Mouse (Mus musculus): Measurements from ENCODE around the gene Vps39. TPM values are rescaled to one million over a fixed set of nuclear protein-coding genes. Genes with fewer than 3 reads are reported as not detected.

Gene Vps39
- polyA plus RNA-seq (2015; fragmentation: Nextera tagmentation; extraction: Ambion mirVana): 7.1 and 8.2 TPM in 2 replicates

GRCm38 (mm10) chr2:120352682-120353646 lies at the start of gene Vps39:
Vps39 (minus strand) TSS chr2:120353137.
- ATAC-seq (ENCODE audit: low read depth) (peak; percentile 92), DNase-seq (peak; percentile 81)
- Histone ChIP-seq H3K27me3 (no peaks in the 10 kb centered on the region), H3K27ac (peak within 1 kb of the TSS; percentile 64; the same call in 1 of the 2 replicates), H3K4me2 (peak within 1 kb of the TSS; percentile 82), H3K4me1 (replicated peaks) (peaks cover 28% of the 10 kb centered on the region), H3K9ac (peak within 1 kb of the TSS; percentile 93), H3K36me3 (peaks cover 47% of the 10 kb centered on the region), H3K4me3 (replicated peaks) (peak within 1 kb of the TSS; percentile 98), H3K9me3 (replicated peaks) (no peaks in the 10 kb centered on the region)
- WGBS (ENCODE audit: insufficient replicate concordance): 9% methylated on average over 44 of the region's 44 CpGs

GRCm38 (mm10) chr2:120397951-120398350 lies 45.0 kb upstream of the Vps39 start:
- no peak for DNase-seq
- H3K36me3 ChIP-seq: peaks cover 44% of the 10 kb centered on the region
- no peaks in the 10 kb centered on the region for H3K27me3 ChIP-seq
- WGBS (ENCODE audit: insufficient replicate concordance): 92% methylated on average over 1 of the region's 1 CpGs
- no peak overlapping the region for H3K9ac ChIP-seq
- H3K27ac ChIP-seq: no peak overlapping the region
- H3K4me3 ChIP-seq (replicated peaks): no peak overlapping the region
- no peaks in the 10 kb centered on the region for H3K9me3 ChIP-seq (replicated peaks)
- no peak overlapping the region for H3K4me2 ChIP-seq
- H3K4me1 ChIP-seq (replicated peaks): peaks cover 12% of the 10 kb centered on the region
- ATAC-seq (ENCODE audit: low read depth): no peak

GRCm38 (mm10) chr2:120392406-120392805 lies 39.5 kb upstream of the Vps39 start:
- H3K36me3 ChIP-seq: peaks cover 68% of the 10 kb centered on the region
- ATAC-seq (ENCODE audit: low read depth): no peak
- H3K9me3 ChIP-seq (replicated peaks): no peaks in the 10 kb centered on the region

GRCm38 (mm10) chr2:120390934-120391333 lies 38.0 kb upstream of the Vps39 start:
- DNase-seq: no peak
- peaks cover 60% of the 10 kb centered on the region for H3K36me3 ChIP-seq
- ATAC-seq (ENCODE audit: low read depth): no peak
- no peaks in the 10 kb centered on the region for H3K4me1 ChIP-seq (replicated peaks)
- WGBS (ENCODE audit: insufficient replicate concordance): 85% methylated on average over 1 of the region's 1 CpGs
- H3K27me3 ChIP-seq: no peaks in the 10 kb centered on the region
- no peak overlapping the region for H3K4me3 ChIP-seq (replicated peaks)
- no peak overlapping the region for H3K27ac ChIP-seq
- H3K4me2 ChIP-seq: no peak overlapping the region
- H3K9me3 ChIP-seq (replicated peaks): no peaks in the 10 kb centered on the region
- H3K9ac ChIP-seq: no peak overlapping the region

More at GRCm38 (mm10) chr2:120392406-120392805, 39.5 kb upstream of the Vps39 start:
- no peak overlapping the region for H3K27ac ChIP-seq
- no peak overlapping the region for H3K4me3 ChIP-seq (replicated peaks)
- no peak for DNase-seq
- no peaks in the 10 kb centered on the region for H3K4me1 ChIP-seq (replicated peaks)
- no peak overlapping the region for H3K4me2 ChIP-seq
- H3K27me3 ChIP-seq: no peaks in the 10 kb centered on the region
- no peak overlapping the region for H3K9ac ChIP-seq

- Histone ChIP-seq H3K9me3 (replicated peaks) (no peaks in the 10 kb centered on the region), H3K4me2 (no peak overlapping the region), H3K27me3 (no peaks in the 10 kb centered on the region), H3K36me3 (peaks cover 57% of the 10 kb centered on the region), H3K9ac (no peak overlapping the region), H3K27ac (no peak overlapping the region), H3K4me3 (replicated peaks) (no peak overlapping the region), H3K4me1 (replicated peaks) (no peaks in the 10 kb centered on the region)
- DNase-seq: no peak
- no peak for ATAC-seq (ENCODE audit: low read depth)
- 78% methylated on average over 3 of the region's 3 CpGs for WGBS (ENCODE audit: insufficient replicate concordance)
Measured at GRCm38 (mm10) chr2:120389376-120389775, 36.4 kb upstream of the Vps39 start.

- peaks cover 53% of the 10 kb centered on the region for H3K36me3 ChIP-seq
Measured at GRCm38 (mm10) chr2:120387291-120387690, 34.4 kb upstream of the Vps39 start.

GRCm38 (mm10) chr2:120386264-120386663 lies 33.3 kb upstream of the Vps39 start:
- H3K36me3 ChIP-seq: peaks cover 60% of the 10 kb centered on the region
- H3K4me2 ChIP-seq: no peak overlapping the region
- no peak overlapping the region for H3K4me3 ChIP-seq (replicated peaks)
- ATAC-seq (ENCODE audit: low read depth) (no peak), DNase-seq (no peak)
- no peak overlapping the region for H3K27ac ChIP-seq
- H3K9me3 ChIP-seq (replicated peaks): no peaks in the 10 kb centered on the region
- no peak overlapping the region for H3K9ac ChIP-seq
- 97% methylated on average over 1 of the region's 1 CpGs for WGBS (ENCODE audit: insufficient replicate concordance)
- no peaks in the 10 kb centered on the region for H3K4me1 ChIP-seq (replicated peaks)
- H3K27me3 ChIP-seq: no peaks in the 10 kb centered on the region

More at GRCm38 (mm10) chr2:120387291-120387690, 34.4 kb upstream of the Vps39 start:
- no peak overlapping the region for H3K9ac ChIP-seq
- H3K9me3 ChIP-seq (replicated peaks): no peaks in the 10 kb centered on the region
- 80% methylated on average over 1 of the region's 1 CpGs for WGBS (ENCODE audit: insufficient replicate concordance)
- DNase-seq (no peak), ATAC-seq (ENCODE audit: low read depth) (no peak)
- no peak overlapping the region for H3K4me2 ChIP-seq
- H3K4me3 ChIP-seq (replicated peaks): no peak overlapping the region
- H3K4me1 ChIP-seq (replicated peaks): no peaks in the 10 kb centered on the region
- H3K27me3 ChIP-seq: no peaks in the 10 kb centered on the region
- H3K27ac ChIP-seq: no peak overlapping the region

- Histone ChIP-seq H3K27me3 (no peaks in the 10 kb centered on the region), H3K36me3 (peaks cover 70% of the 10 kb centered on the region), H3K4me3 (replicated peaks) (no peak overlapping the region), H3K27ac (no peak overlapping the region), H3K9ac (no peak overlapping the region), H3K9me3 (replicated peaks) (no peaks in the 10 kb centered on the region), H3K4me1 (replicated peaks) (no peaks in the 10 kb centered on the region), H3K4me2 (no peak overlapping the region)
- 93% methylated on average over 4 of the region's 4 CpGs for WGBS (ENCODE audit: insufficient replicate concordance)
- ATAC-seq (ENCODE audit: low read depth) (no peak), DNase-seq (no peak)
Measured at GRCm38 (mm10) chr2:120373858-120374257, 20.9 kb upstream of the Vps39 start.

- H3K36me3 ChIP-seq: peaks cover 66% of the 10 kb centered on the region
- ATAC-seq (ENCODE audit: low read depth) (no peak), DNase-seq (no peak)
- H3K27me3 ChIP-seq: no peaks in the 10 kb centered on the region
- no peaks in the 10 kb centered on the region for H3K4me1 ChIP-seq (replicated peaks)
- no peak overlapping the region for H3K27ac ChIP-seq
- 89% methylated on average over 4 of the region's 4 CpGs for WGBS (ENCODE audit: insufficient replicate concordance)
- no peak overlapping the region for H3K9ac ChIP-seq
- H3K4me3 ChIP-seq (replicated peaks): no peak overlapping the region
- H3K9me3 ChIP-seq (replicated peaks): no peaks in the 10 kb centered on the region
- H3K4me2 ChIP-seq: no peak overlapping the region
Measured at GRCm38 (mm10) chr2:120367416-120368207, 14.7 kb upstream of the Vps39 start.

- ATAC-seq (ENCODE audit: low read depth): no peak
- H3K27me3 ChIP-seq: no peaks in the 10 kb centered on the region
- H3K9ac ChIP-seq: no peak overlapping the region
- DNase-seq: no peak
- H3K4me1 ChIP-seq (replicated peaks): no peaks in the 10 kb centered on the region
- WGBS (ENCODE audit: insufficient replicate concordance): 81% methylated on average over 3 of the region's 3 CpGs
- peaks cover 67% of the 10 kb centered on the region for H3K36me3 ChIP-seq
- no peak overlapping the region for H3K4me3 ChIP-seq (replicated peaks)
- no peaks in the 10 kb centered on the region for H3K9me3 ChIP-seq (replicated peaks)
- no peak overlapping the region for H3K4me2 ChIP-seq
- no peak overlapping the region for H3K27ac ChIP-seq
Measured at GRCm38 (mm10) chr2:120366501-120366900, 13.6 kb upstream of the Vps39 start.

- Histone ChIP-seq H3K27me3 (no peaks in the 10 kb centered on the region), H3K36me3 (peaks cover 60% of the 10 kb centered on the region), H3K4me3 (replicated peaks) (no peak overlapping the region), H3K9me3 (replicated peaks) (no peaks in the 10 kb centered on the region), H3K4me1 (replicated peaks) (no peaks in the 10 kb centered on the region), H3K9ac (no peak overlapping the region), H3K4me2 (no peak overlapping the region), H3K27ac (no peak overlapping the region)
- ATAC-seq (ENCODE audit: low read depth) (no peak; the same call in 1 of the 2 replicates), DNase-seq (no peak)
- 63% methylated on average over 1 of the region's 1 CpGs for WGBS (ENCODE audit: insufficient replicate concordance)
Measured at GRCm38 (mm10) chr2:120360425-120360824, 7.5 kb upstream of the Vps39 start.
